Mouse (Mus musculus) embryo, embryonic 9.5 days (tissue): Measurements from ENCODE around the gene Dnaaf3.
A peak's percentile ranks its signal among the peaks of the same experiment; 100 is the strongest.
"Not testable (repeated sequence)": the region's sequence is repeated elsewhere in the genome, so short reads cannot be mapped to it uniquely, and the experiment has no call there.

Experiments
- DNase-seq: peaks from one replicate; pipeline ENCODE4 v3.0.0-alpha.2; 2017; ENCODE audit errors: extremely low spot score

The Dnaaf3 gene

GRCm38 (mm10) chr7:4532005-4532729 lies at the start of gene Dnaaf3:
Gene Dnaaf3, minus strand, starts transcription at chr7:4532453.
- DNase-seq, result peak; percentile 81

- DNase-seq, result not testable (repeated sequence)
These were observed 49.2 kb upstream of the Dnaaf3 start for GRCm38 (mm10) chr7:4581481-4581880.

- not testable (repeated sequence) for DNase-seq
These were observed 40.1 kb upstream of the Dnaaf3 start for GRCm38 (mm10) chr7:4572361-4572760.

GRCm38 (mm10) chr7:4562660-4563059 lies 30.4 kb upstream of the Dnaaf3 start:
- DNase-seq, result no peak

- DNase-seq, result no peak
These were observed 24.9 kb upstream of the Dnaaf3 start for GRCm38 (mm10) chr7:4557167-4557560.

- peak; percentile 77 for DNase-seq
These were observed 24.3 kb upstream of the Dnaaf3 start for GRCm38 (mm10) chr7:4556256-4557166.

- DNase-seq, result peak; percentile 21
These were observed 15.0 kb upstream of the Dnaaf3 start, which contains the start of gene Syt5 for GRCm38 (mm10) chr7:4547221-4547641. Gene Syt5, minus strand, starts transcription at chr7:4547541.

- peak; percentile 82 for DNase-seq
These were observed 14.4 kb upstream of the Dnaaf3 start for GRCm38 (mm10) chr7:4546591-4547131.

- DNase-seq, result no peak
These were observed 13.8 kb upstream of the Dnaaf3 start for GRCm38 (mm10) chr7:4546050-4546449.

GRCm38 (mm10) chr7:4542013-4542412 lies 9.8 kb upstream of the Dnaaf3 start:
- DNase-seq, result no peak

- no peak for DNase-seq
These were observed 9.1 kb upstream of the Dnaaf3 start for GRCm38 (mm10) chr7:4541344-4541743.

- no peak for DNase-seq
These were observed 6.8 kb upstream of the Dnaaf3 start for GRCm38 (mm10) chr7:4539019-4539418.

- DNase-seq, result no peak
These were observed 4.9 kb upstream of the Dnaaf3 start for GRCm38 (mm10) chr7:4537181-4537580.

- DNase-seq, result no peak
These were observed 4.1 kb upstream of the Dnaaf3 start for GRCm38 (mm10) chr7:4536369-4536768.

- DNase-seq, result not testable (repeated sequence)
These were observed 2.1 kb downstream of the Dnaaf3 start for GRCm38 (mm10) chr7:4530166-4530565.

GRCm38 (mm10) chr7:4527302-4527689 lies 5.0 kb downstream of the Dnaaf3 start:
- DNase-seq, result peak; percentile 15

- peak; percentile 89 for DNase-seq
These were observed 5.6 kb downstream of the Dnaaf3 start for GRCm38 (mm10) chr7:4526341-4527301.

GRCm38 (mm10) chr7:4524212-4524922 lies 7.9 kb downstream of the Dnaaf3 start, which contains the start of gene Tnni3:
Gene Tnni3, minus strand, starts transcription at chr7:4524229.
- peak; percentile 63 for DNase-seq

GRCm38 (mm10) chr7:4523205-4524130 lies 8.8 kb downstream of the Dnaaf3 start:
- DNase-seq, result no peak
